Mouse (Mus musculus): Measurements from ENCODE around the gene Srrd.

- TF ChIP-seq CTCF (conservative IDR thresholded peaks at IDR 0.05; ENCODE audit: low read length) (no peak), NANOG (IDR thresholded peaks at IDR 0.05; ENCODE audit: borderline replicate concordance, low read length) (no peak)
These were observed 21.5 kb downstream of the Srrd start for GRCm38 (mm10) chr5:112321376-112321775.
